Mouse (Mus musculus) testis, adult 2 months (tissue): ENCODE measurements around the gene Prex1. TPM values are rescaled to one million over a fixed set of nuclear protein-coding genes. Genes with fewer than 3 reads are reported as not detected.

Experiments used
- H3K27ac ChIP-seq: fragments of 200-500 bp; 2 replicates; pipeline ENCODE4 v1.5.1; 2012; ENCODE audit warnings: low read depth, low read length; ENCODE audit not compliant: control insufficient read depth, insufficient read depth
- H3K27me3 ChIP-seq: fragments of 200-500 bp; 2 replicates; pipeline ENCODE4 v1.6.1; 2012; ENCODE audit warnings: mild to moderate bottlenecking, low read length, moderate library complexity; ENCODE audit not compliant: control insufficient read depth, insufficient read depth
- H3K36me3 ChIP-seq: fragments of 200-500 bp; 2 replicates; pipeline ENCODE4 v1.6.1; 2012; ENCODE audit warnings: mild to moderate bottlenecking, low read length; ENCODE audit not compliant: control insufficient read depth, insufficient read depth
- H3K4me1 ChIP-seq: fragments of 200-500 bp; 2 replicates; pipeline ENCODE4 v1.6.1; 2012; ENCODE audit warnings: low read length; ENCODE audit not compliant: control insufficient read depth, insufficient read depth
- H3K4me3 ChIP-seq: fragments of 200-500 bp; 2 replicates; pipeline ENCODE4 v1.5.1; 2012; ENCODE audit warnings: low read depth, mild to moderate bottlenecking, low read length, moderate library complexity, mixed read lengths; ENCODE audit not compliant: control insufficient read depth
- CTCF ChIP-seq: fragments of 200-500 bp; IDR thresholded peaks from 2 replicates; pipeline ENCODE4 v1.5.1; 2012; ENCODE audit warnings: low read depth, mild to moderate bottlenecking, inconsistent platforms, low read length, moderate library complexity; ENCODE audit not compliant: control insufficient read depth, insufficient read depth, insufficient replicate concordance
- POLR2A ChIP-seq: fragments of 200-500 bp; IDR thresholded peaks from 2 replicates; pipeline ENCODE4 v1.6.1; 2012; ENCODE audit warnings: low read depth, mild to moderate bottlenecking, inconsistent platforms, low read length, moderate library complexity; ENCODE audit not compliant: control insufficient read depth
- polyA plus RNA-seq: library from polyadenylated mRNA; depleted of rRNA; stranded (reverse); fragments of >200 nt; gene quantifications from 2 replicates; pipeline ENCODE4 v1.2.3, GENCODE M21; 2012

The Prex1 gene
- polyA plus RNA-seq, 1 experiment = 13.6 TPM

DNA sequence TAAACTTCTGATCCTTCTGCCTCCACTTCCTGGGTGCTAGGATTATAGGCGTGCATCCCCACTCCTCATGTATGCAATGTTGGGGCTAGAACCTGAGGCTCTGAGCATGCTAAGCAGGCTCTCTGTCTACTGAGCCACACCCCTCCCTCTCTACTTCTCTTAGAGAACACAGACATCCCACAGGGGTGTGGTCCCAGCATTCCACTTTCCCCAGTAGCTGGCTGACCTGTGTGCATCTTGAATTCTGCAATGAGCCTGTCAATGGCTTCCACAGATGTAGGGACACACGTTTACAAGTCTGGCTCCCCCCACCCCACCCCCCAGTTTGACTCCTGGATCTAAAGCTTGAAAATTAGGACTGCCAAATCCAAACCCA lies 6.3 kb upstream of the Prex1 start:
- Histone ChIP-seq H3K27me3 (no peaks in the 10 kb centered on the region), H3K4me1 (no peaks in the 10 kb centered on the region; the same call in none of the 2 replicates), H3K27ac (no peak overlapping the region), H3K36me3 (no peaks in the 10 kb centered on the region), H3K4me3 (no peak overlapping the region)
- TF ChIP-seq CTCF = no peak
- TF ChIP-seq POLR2A = no peak

DNA sequence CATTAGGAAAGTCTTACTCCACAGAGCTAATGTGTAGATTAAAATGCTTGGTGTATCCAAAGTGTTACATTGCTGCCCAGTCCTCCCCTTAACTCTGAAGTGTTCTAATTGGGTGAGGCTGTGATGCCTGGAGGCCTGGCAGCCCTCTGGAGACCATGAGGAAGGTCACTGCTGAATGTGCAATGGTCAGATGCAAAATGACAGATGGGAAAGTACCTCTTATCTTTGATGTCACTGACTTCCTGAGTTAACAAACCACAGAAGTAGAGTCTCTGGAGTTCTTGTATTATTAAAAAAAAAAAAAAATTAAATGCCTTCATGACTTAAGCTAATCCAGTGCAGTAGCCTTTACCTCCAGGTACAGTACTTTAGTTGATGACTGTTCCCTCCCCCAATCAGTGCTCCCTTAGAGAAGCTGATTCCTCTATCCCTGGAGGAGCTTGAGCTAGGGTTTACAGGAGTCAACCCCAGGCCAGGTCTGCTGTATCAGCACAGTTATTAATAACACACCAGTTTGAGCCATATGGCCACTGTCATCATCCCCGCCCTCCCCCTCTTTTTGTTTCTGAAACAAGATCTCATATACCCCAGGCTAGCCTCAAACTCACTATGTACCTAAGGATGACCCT lies 5.8 kb upstream of the Prex1 start:
- TF ChIP-seq POLR2A (no peak), CTCF (no peak)
- Histone ChIP-seq H3K4me1 (peaks cover 2% of the 10 kb centered on the region), H3K27ac (no peak overlapping the region), H3K4me3 (no peak overlapping the region), H3K27me3 (no peaks in the 10 kb centered on the region), H3K36me3 (no peaks in the 10 kb centered on the region)

DNA sequence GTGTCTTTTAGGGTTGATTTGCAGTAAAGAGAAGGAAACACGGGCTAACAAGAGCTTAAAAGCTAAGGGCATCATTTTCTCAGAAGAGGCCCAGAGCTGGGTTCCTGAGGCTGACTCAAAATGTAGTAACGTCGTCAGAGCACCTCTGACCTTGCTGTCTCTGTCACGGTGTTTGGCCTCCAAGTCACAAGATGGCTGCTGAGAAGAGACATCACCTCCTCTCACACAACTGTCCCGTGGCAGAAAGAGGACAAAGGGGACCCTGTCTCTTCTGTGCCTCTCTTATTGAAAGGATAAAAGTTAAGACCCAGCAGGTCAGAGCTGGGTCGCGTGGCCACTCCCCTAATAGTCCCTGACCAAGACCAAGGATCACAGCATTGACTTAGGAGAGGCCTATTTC lies 2.4 kb upstream of the Prex1 start:
- Histone ChIP-seq H3K27me3 (no peaks in the 10 kb centered on the region), H3K4me3 (no peak overlapping the region), H3K36me3 (no peaks in the 10 kb centered on the region), H3K27ac (no peak overlapping the region), H3K4me1 (peaks cover 8% of the 10 kb centered on the region)
- TF ChIP-seq POLR2A (no peak), CTCF (no peak)

DNA sequence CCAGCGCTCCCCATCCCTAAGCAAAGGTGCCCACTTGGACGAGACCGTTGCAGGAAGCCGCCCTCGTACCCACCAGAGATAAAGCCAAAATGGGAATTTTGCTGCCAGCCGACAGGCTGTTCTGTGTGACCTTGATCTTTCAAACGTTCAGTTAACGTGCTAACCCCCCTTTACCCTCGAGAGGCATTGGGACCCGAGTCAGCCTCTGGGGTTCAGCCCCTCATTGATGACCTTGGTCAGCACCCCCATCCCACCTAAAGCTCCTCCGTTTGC lies 731 bp upstream of the Prex1 start:
- no peaks in the 10 kb centered on the region for H3K27me3 ChIP-seq
- no peaks in the 10 kb centered on the region for H3K36me3 ChIP-seq
- TF ChIP-seq CTCF (no peak), POLR2A (no peak)
- H3K27ac ChIP-seq = no peak overlapping the region; the same call in 1 of the 2 replicates
- H3K4me3 ChIP-seq = peak overlapping the region; percentile 81
- H3K4me1 ChIP-seq = peaks cover 8% of the 10 kb centered on the region

DNA sequence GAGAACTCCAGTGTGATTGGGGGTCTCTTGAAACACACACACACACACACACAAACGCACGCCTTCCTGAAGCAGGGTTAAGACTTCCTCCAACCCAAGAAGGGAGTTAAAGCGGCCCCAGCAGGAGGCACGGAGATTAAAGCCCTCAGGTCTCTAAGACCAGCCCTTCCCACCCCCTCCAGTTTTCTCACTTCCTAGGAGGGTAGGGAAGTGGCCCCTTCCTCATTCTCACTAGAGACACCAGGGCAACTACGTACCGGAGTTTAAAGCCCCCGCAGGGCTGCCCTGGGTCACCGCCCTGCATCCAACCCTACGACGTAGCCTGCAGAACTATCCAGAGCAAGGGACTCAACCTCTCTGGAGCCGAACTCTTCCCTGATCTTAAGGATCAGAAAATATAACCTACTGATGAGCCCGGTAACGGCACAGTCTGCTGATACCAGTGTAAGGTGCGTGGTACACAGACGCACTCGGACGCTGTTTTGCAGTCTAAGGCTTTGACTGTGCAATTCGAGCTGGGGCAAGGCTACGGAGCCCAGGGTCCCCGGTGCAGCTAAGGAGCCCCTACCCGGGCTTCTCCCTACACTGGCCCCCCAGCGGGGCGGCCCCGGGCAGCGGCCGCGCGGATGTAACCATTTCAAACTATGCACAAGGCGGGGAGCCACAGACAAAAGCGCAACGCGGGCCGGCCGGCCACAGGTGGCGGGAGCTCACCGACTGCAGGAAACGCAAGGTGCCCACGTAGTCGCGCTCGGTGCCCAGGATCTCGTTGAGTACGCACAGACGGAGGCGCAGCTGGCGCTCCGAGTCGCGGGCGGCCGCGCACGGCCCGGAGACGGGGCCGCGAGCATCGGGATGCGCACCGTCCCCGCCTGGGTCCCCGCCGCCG lies 587 bp downstream of the Prex1 start:
- Histone ChIP-seq H3K4me3 (peak overlapping the region; percentile 81), H3K27ac (no peak overlapping the region), H3K27me3 (no peaks in the 10 kb centered on the region), H3K36me3 (no peaks in the 10 kb centered on the region), H3K4me1 (peaks cover 10% of the 10 kb centered on the region)
- no peak for TF ChIP-seq CTCF
- TF ChIP-seq POLR2A = no peak

DNA sequence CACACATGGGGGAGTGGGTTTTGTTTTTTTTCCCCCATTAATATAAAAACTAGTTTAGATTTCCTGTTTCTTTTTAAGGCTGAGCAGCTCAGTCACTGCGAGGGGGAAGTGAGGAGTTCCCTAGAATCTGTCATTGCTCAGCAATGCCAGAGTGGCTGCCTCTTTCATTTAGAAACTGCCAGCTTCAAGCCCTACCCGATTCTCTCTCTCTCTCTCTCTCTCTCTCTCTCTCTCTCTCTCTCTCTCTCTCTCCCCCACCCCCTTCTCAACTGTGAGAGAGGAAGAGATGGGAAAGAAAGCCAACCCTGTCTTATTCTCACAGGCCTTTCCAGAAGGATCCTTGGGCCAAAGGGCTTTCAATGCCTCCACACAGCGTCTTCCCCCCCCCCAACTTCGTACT lies 1.3 kb downstream of the Prex1 start:
- Histone ChIP-seq H3K27me3 (no peaks in the 10 kb centered on the region), H3K4me1 (peaks cover 10% of the 10 kb centered on the region), H3K4me3 (no peak overlapping the region), H3K27ac (no peak overlapping the region), H3K36me3 (no peaks in the 10 kb centered on the region)
- TF ChIP-seq CTCF (no peak), POLR2A (no peak)

DNA sequence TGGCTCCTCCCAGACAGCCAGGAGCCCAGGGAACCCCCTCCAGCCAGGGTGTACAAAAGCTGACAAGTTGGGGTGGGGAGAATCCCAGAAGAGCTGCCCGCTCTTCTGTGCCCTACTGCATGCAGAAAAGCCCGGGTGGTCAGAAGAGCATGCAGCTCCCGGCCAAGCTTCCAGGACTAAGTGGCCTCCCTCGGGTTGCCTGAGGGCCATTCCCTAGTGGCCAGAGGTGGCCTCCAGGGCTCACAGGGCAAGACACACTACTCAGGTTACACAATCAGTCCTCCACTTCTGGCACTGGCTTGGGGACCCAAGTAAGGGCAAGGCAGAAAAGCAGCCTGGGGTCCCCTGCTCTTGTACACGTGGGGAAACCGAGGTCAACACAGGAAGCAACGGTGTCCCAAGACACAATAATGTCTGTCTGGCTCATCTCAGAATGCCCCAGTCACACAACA lies 1.9 kb downstream of the Prex1 start:
- no peak for TF ChIP-seq CTCF
- TF ChIP-seq POLR2A = no peak
- Histone ChIP-seq H3K36me3 (no peaks in the 10 kb centered on the region), H3K27ac (no peak overlapping the region), H3K27me3 (no peaks in the 10 kb centered on the region), H3K4me1 (peaks cover 10% of the 10 kb centered on the region), H3K4me3 (no peak overlapping the region)
